Mouse (Mus musculus) embryonic facial prominence, embryonic 15.5 days (tissue): Measurements from ENCODE around the gene Adamts2. TPM values are rescaled to one million over a fixed set of nuclear protein-coding genes. Genes with fewer than 3 reads are reported as not detected.

Source experiments
- ATAC-seq: fragments of 200-750 bp; cut with Nextera tagmentation; 2 replicates; pipeline ENCODE4 v1.8.0; 2017; ENCODE audit warnings: low read depth, moderate TSS enrichment; ENCODE audit not compliant: insufficient number of reproducible peaks, low FRiP score, low TSS enrichment
- H3K27ac ChIP-seq: fragments of 300-500 bp; sonication (generic); replicated peaks from 2 replicates; pipeline ENCODE4 v1.5.1; 2015; ENCODE audit warnings: mild to moderate bottlenecking, inconsistent platforms
- H3K27me3 ChIP-seq: fragments of 300-500 bp; sonication (generic); 2 replicates; pipeline ENCODE4 v1.6.1; 2015; ENCODE audit warnings: inconsistent platforms
- H3K36me3 ChIP-seq: fragments of 300-500 bp; sonication (generic); 2 replicates; pipeline ENCODE4 v1.6.1; 2015; ENCODE audit warnings: mild to moderate bottlenecking, inconsistent platforms
- H3K4me1 ChIP-seq: fragments of 300-500 bp; sonication (generic); 2 replicates; pipeline ENCODE4 v1.6.1; 2015; ENCODE audit warnings: inconsistent platforms
- H3K4me2 ChIP-seq: fragments of 300-500 bp; sonication (generic); replicated peaks from 2 replicates; pipeline ENCODE4 v1.6.1; 2015; ENCODE audit warnings: mild to moderate bottlenecking, inconsistent platforms
- H3K4me3 ChIP-seq: fragments of 300-500 bp; sonication (generic); replicated peaks from 2 replicates; pipeline ENCODE4 v1.5.1; 2015; ENCODE audit warnings: mild to moderate bottlenecking, inconsistent platforms
- H3K9ac ChIP-seq: fragments of 300-500 bp; sonication (generic); 2 replicates; pipeline ENCODE4 v1.6.1; 2015; ENCODE audit warnings: inconsistent platforms
- H3K9me3 ChIP-seq: fragments of 300-500 bp; sonication (generic); replicated peaks from 2 replicates; pipeline ENCODE4 v1.6.1; 2016; ENCODE audit warnings: inconsistent platforms
- WGBS: fragments of 180-500 bp; shearing (Covaris S2); methylation state at CpG from one replicate; pipeline ENCODE4 v1.1.7; 2015; 5-methylcytosine and 5-hydroxymethylcytosine counted together
- polyA plus RNA-seq: library from polyadenylated mRNA; unstranded; fragments of >200 nt; fragmentation: Nextera tagmentation; extraction: Ambion mirVana; gene quantifications from 2 replicates; pipeline ENCODE4 v1.2.1, GENCODE M21; 2015

Gene Adamts2
- polyA plus RNA-seq, 1 experiment from 2014 or later, result 24.6 TPM

GRCm38 (mm10) chr11:50707259-50707658 lies 105.4 kb downstream of the Adamts2 start:
- Histone ChIP-seq H3K9me3 (no peaks in the 10 kb centered on the region), H3K4me3 (no peak overlapping the region), H3K4me2 (no peak overlapping the region), H3K27me3 (no peaks in the 10 kb centered on the region), H3K4me1 (peaks cover 8% of the 10 kb centered on the region; the same call in 1 of the 2 replicates), H3K9ac (no peak overlapping the region), H3K36me3 (no peaks in the 10 kb centered on the region), H3K27ac (no peak overlapping the region)
- no peak for ATAC-seq
- 83% methylated on average over 1 of the region's 1 CpGs for WGBS

GRCm38 (mm10) chr11:50713610-50714202 lies 111.8 kb downstream of the Adamts2 start:
- peak overlapping the region; percentile 12; the same call in 1 of the 2 replicates for H3K4me2 ChIP-seq
- H3K9ac ChIP-seq, result no peak overlapping the region
- H3K4me3 ChIP-seq, result no peak overlapping the region
- H3K9me3 ChIP-seq, result no peaks in the 10 kb centered on the region
- 34% methylated on average over 21 of the region's 21 CpGs for WGBS
- H3K36me3 ChIP-seq, result no peaks in the 10 kb centered on the region
- ATAC-seq, result no peak
- no peaks in the 10 kb centered on the region for H3K27me3 ChIP-seq
- no peak overlapping the region for H3K27ac ChIP-seq
- peaks cover 28% of the 10 kb centered on the region for H3K4me1 ChIP-seq

- Histone ChIP-seq H3K9ac (no peak overlapping the region), H3K36me3 (no peaks in the 10 kb centered on the region), H3K9me3 (no peaks in the 10 kb centered on the region), H3K4me3 (no peak overlapping the region), H3K27me3 (no peaks in the 10 kb centered on the region), H3K27ac (no peak overlapping the region), H3K4me2 (no peak overlapping the region), H3K4me1 (peaks cover 33% of the 10 kb centered on the region)
- ATAC-seq, result no peak
- WGBS, result 51% methylated on average over 6 of the region's 6 CpGs
These were observed 113.2 kb downstream of the Adamts2 start for GRCm38 (mm10) chr11:50715091-50715490.

GRCm38 (mm10) chr11:50717381-50717897 lies 115.6 kb downstream of the Adamts2 start:
- Histone ChIP-seq H3K27ac (peak overlapping the region; percentile 28), H3K4me1 (peaks cover 35% of the 10 kb centered on the region), H3K4me3 (no peak overlapping the region), H3K9me3 (no peaks in the 10 kb centered on the region), H3K36me3 (no peaks in the 10 kb centered on the region), H3K9ac (no peak overlapping the region), H3K4me2 (no peak overlapping the region), H3K27me3 (no peaks in the 10 kb centered on the region)
- 59% methylated on average over 12 of the region's 12 CpGs for WGBS
- ATAC-seq, result no peak

GRCm38 (mm10) chr11:50718862-50719261 lies 117.0 kb downstream of the Adamts2 start:
- 12% methylated on average over 6 of the region's 6 CpGs for WGBS
- no peak overlapping the region for H3K9ac ChIP-seq
- H3K4me1 ChIP-seq, result peaks cover 31% of the 10 kb centered on the region
- H3K9me3 ChIP-seq, result no peaks in the 10 kb centered on the region
- H3K36me3 ChIP-seq, result no peaks in the 10 kb centered on the region
- no peak for ATAC-seq
- H3K4me3 ChIP-seq, result no peak overlapping the region
- no peak overlapping the region for H3K27ac ChIP-seq
- H3K27me3 ChIP-seq, result no peaks in the 10 kb centered on the region
- H3K4me2 ChIP-seq, result no peak overlapping the region

- Histone ChIP-seq H3K9me3 (no peaks in the 10 kb centered on the region), H3K27ac (no peak overlapping the region), H3K9ac (no peak overlapping the region), H3K27me3 (no peaks in the 10 kb centered on the region), H3K36me3 (no peaks in the 10 kb centered on the region), H3K4me1 (peaks cover 31% of the 10 kb centered on the region), H3K4me2 (no peak overlapping the region), H3K4me3 (no peak overlapping the region)
- no peak for ATAC-seq
- WGBS, result 75% methylated on average over 6 of the region's 6 CpGs
These were observed 118.5 kb downstream of the Adamts2 start for GRCm38 (mm10) chr11:50720421-50720820.

GRCm38 (mm10) chr11:50720856-50721550 lies 119.1 kb downstream of the Adamts2 start:
- Histone ChIP-seq H3K4me3 (no peak overlapping the region), H3K4me2 (no peak overlapping the region), H3K36me3 (no peaks in the 10 kb centered on the region), H3K9me3 (no peaks in the 10 kb centered on the region), H3K9ac (no peak overlapping the region), H3K4me1 (peaks cover 31% of the 10 kb centered on the region), H3K27ac (no peak overlapping the region), H3K27me3 (no peaks in the 10 kb centered on the region)
- 49% methylated on average over 12 of the region's 12 CpGs for WGBS
- no peak for ATAC-seq

GRCm38 (mm10) chr11:50725595-50725994 lies 123.7 kb downstream of the Adamts2 start:
- no peak overlapping the region for H3K27ac ChIP-seq
- H3K4me2 ChIP-seq, result no peak overlapping the region
- no peaks in the 10 kb centered on the region for H3K27me3 ChIP-seq
- no peaks in the 10 kb centered on the region for H3K36me3 ChIP-seq
- no peak overlapping the region for H3K9ac ChIP-seq
- 60% methylated on average over 4 of the region's 4 CpGs for WGBS
- H3K9me3 ChIP-seq, result no peaks in the 10 kb centered on the region
- peaks cover 5% of the 10 kb centered on the region for H3K4me1 ChIP-seq
- H3K4me3 ChIP-seq, result no peak overlapping the region
- ATAC-seq, result no peak

GRCm38 (mm10) chr11:50726035-50726434 lies 124.2 kb downstream of the Adamts2 start:
- no peak for ATAC-seq
- Histone ChIP-seq H3K4me2 (no peak overlapping the region), H3K4me3 (no peak overlapping the region), H3K27me3 (no peaks in the 10 kb centered on the region), H3K36me3 (no peaks in the 10 kb centered on the region), H3K9ac (no peak overlapping the region), H3K27ac (no peak overlapping the region), H3K9me3 (no peaks in the 10 kb centered on the region), H3K4me1 (peaks cover 5% of the 10 kb centered on the region; the same call in 1 of the 2 replicates)
- 69% methylated on average over 5 of the region's 5 CpGs for WGBS

- WGBS, result 62% methylated on average over 3 of the region's 3 CpGs
- H3K9ac ChIP-seq, result no peak overlapping the region
- H3K27ac ChIP-seq, result no peak overlapping the region
- no peaks in the 10 kb centered on the region for H3K4me1 ChIP-seq
- no peaks in the 10 kb centered on the region for H3K27me3 ChIP-seq
- H3K4me2 ChIP-seq, result no peak overlapping the region
- no peak for ATAC-seq
- no peaks in the 10 kb centered on the region for H3K9me3 ChIP-seq
- H3K36me3 ChIP-seq, result no peaks in the 10 kb centered on the region
- no peak overlapping the region for H3K4me3 ChIP-seq
These were observed 131.3 kb downstream of the Adamts2 start for GRCm38 (mm10) chr11:50733146-50733545.

- H3K4me1 ChIP-seq, result no peaks in the 10 kb centered on the region
- ATAC-seq, result no peak
- H3K9me3 ChIP-seq, result no peaks in the 10 kb centered on the region
- no peaks in the 10 kb centered on the region for H3K27me3 ChIP-seq
- 71% methylated on average over 4 of the region's 4 CpGs for WGBS
- H3K36me3 ChIP-seq, result no peaks in the 10 kb centered on the region
- H3K27ac ChIP-seq, result no peak overlapping the region
- H3K4me2 ChIP-seq, result no peak overlapping the region
- no peak overlapping the region for H3K9ac ChIP-seq
- no peak overlapping the region for H3K4me3 ChIP-seq
These were observed 132.2 kb downstream of the Adamts2 start for GRCm38 (mm10) chr11:50734129-50734528.
